Mouse (Mus musculus) forebrain, embryonic 11.5 days (tissue): Measurements from ENCODE around the gene B3gnt7. TPM values are rescaled to one million over a fixed set of nuclear protein-coding genes. Genes with fewer than 3 reads are reported as not detected.
A peak's percentile ranks its signal among the peaks of the same experiment; 100 is the strongest.

Source experiments
- ATAC-seq: fragments of 200-750 bp; cut with Nextera tagmentation; replicated peaks from 2 replicates; pipeline ENCODE4 v1.8.0; 2017; ENCODE audit warnings: moderate TSS enrichment; ENCODE audit not compliant: low FRiP score
- DNase-seq: peaks from one replicate; pipeline ENCODE4 v3.0.0-alpha.2; 2017; ENCODE audit warnings: low spot score
- H3K27ac ChIP-seq: fragments of 300-500 bp; sonication (generic); 2 replicates; pipeline ENCODE4 v1.5.1; 2014; ENCODE audit warnings: low read depth, low read length
- H3K27me3 ChIP-seq: fragments of 300-500 bp; sonication (generic); 2 replicates; pipeline ENCODE4 v1.6.1; 2014; ENCODE audit warnings: mild to moderate bottlenecking, low read length, mixed read lengths; ENCODE audit not compliant: control insufficient read depth, insufficient read depth
- H3K36me3 ChIP-seq: fragments of 300-500 bp; sonication (generic); 2 replicates; pipeline ENCODE4 v1.6.1; 2014; ENCODE audit warnings: mild to moderate bottlenecking, low read length, moderate library complexity, mixed read lengths; ENCODE audit not compliant: control insufficient read depth, insufficient read depth
- H3K4me1 ChIP-seq: fragments of 300-500 bp; sonication (generic); replicated peaks from 2 replicates; pipeline ENCODE4 v1.6.1; 2014; ENCODE audit warnings: low read length, mixed read lengths; ENCODE audit not compliant: control insufficient read depth, insufficient read depth
- H3K4me2 ChIP-seq: fragments of 300-500 bp; sonication (generic); 2 replicates; pipeline ENCODE4 v1.6.1; 2014; ENCODE audit warnings: low read depth, mild to moderate bottlenecking, low read length, moderate library complexity, mixed read lengths; ENCODE audit not compliant: severe bottlenecking
- H3K4me3 ChIP-seq: fragments of 300-500 bp; sonication (generic); 2 replicates; pipeline ENCODE4 v1.5.1; 2014; ENCODE audit warnings: low read depth, low read length
- H3K9ac ChIP-seq: fragments of 300-500 bp; sonication (generic); 2 replicates; pipeline ENCODE4 v1.6.1; 2014; ENCODE audit warnings: low read length
- H3K9me3 ChIP-seq: fragments of 300-500 bp; sonication (generic); 2 replicates; pipeline ENCODE4 v1.6.1; 2016; ENCODE audit warnings: low read length, mixed read lengths; ENCODE audit not compliant: control insufficient read depth
- WGBS: fragments of 180-500 bp; shearing (Covaris S2); extraction: QIAGEN DNeasy Blood & Tissue Kit; methylation state at CpG from one replicate; pipeline ENCODE4 v1.1.7; 2014; 5-methylcytosine and 5-hydroxymethylcytosine counted together
- polyA plus RNA-seq: library from polyadenylated mRNA; unstranded; fragments of >200 nt; fragmentation: Nextera tagmentation; extraction: Ambion mirVana; gene quantifications from 2 replicates; pipeline ENCODE4 v1.2.1, GENCODE M21; 2014

Gene B3gnt7
- polyA plus RNA-seq, 1 experiment from 2014 or later, result 3.9 TPM

DNA sequence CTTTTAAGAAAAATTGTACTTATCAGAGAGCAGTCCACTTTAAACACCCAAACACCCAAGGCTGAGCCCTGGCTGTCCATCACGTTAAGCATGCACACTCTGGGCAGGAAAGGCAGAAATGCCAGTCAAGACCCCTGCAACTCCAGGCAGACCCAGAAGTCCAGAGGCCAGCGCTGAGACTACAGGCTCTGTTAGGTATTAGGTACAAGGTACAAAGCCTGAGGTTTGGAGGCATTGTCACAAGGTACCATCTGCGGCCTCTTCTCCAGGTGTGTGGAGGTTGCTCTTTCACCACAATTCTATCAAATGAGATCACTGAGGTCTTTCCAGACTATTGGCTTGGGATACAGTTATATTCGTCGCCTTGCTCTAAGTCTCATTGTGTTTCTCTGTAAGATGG is 8.8 kb upstream of the B3gnt7 start:
- Histone ChIP-seq H3K4me2 (no peak overlapping the region), H3K9me3 (no peaks in the 10 kb centered on the region), H3K4me1 (peaks cover 8% of the 10 kb centered on the region; the same call in 1 of the 2 replicates), H3K27me3 (no peaks in the 10 kb centered on the region), H3K4me3 (no peak overlapping the region), H3K27ac (no peak overlapping the region), H3K9ac (no peak overlapping the region), H3K36me3 (no peaks in the 10 kb centered on the region)
- DNase-seq (no peak), ATAC-seq (no peak)
- WGBS, result 86% methylated on average over 5 of the region's 5 CpGs

DNA sequence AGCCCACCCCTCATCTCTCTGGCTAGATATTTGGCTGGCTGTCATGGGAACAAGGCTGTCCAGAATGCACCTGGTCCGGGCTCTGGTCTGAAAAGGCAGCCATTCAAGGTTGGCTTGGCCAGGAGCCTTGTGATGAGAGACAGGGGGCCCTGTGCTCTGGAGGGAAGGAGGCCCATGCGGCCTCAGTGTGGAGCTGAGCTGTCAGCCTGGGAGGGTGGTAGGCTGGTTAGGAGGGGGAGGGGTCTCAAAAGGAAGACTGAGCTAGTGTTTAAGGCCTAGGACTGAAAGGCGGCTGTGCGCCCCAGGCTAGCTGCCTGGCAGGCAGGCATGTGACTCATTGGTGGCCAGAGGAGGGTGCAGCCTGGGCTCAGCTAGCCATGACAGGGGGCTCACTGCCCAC is 8.2 kb upstream of the B3gnt7 start:
- no peaks in the 10 kb centered on the region for H3K9me3 ChIP-seq
- no peak overlapping the region for H3K4me3 ChIP-seq
- 9% methylated on average over 4 of the region's 4 CpGs for WGBS
- no peak overlapping the region for H3K4me2 ChIP-seq
- DNase-seq, result no peak
- no peak overlapping the region for H3K9ac ChIP-seq
- H3K27me3 ChIP-seq, result no peaks in the 10 kb centered on the region
- H3K4me1 ChIP-seq, result peaks cover 8% of the 10 kb centered on the region; the same call in 1 of the 2 replicates
- peak; percentile 80 for ATAC-seq
- no peaks in the 10 kb centered on the region for H3K36me3 ChIP-seq
- no peak overlapping the region for H3K27ac ChIP-seq

DNA sequence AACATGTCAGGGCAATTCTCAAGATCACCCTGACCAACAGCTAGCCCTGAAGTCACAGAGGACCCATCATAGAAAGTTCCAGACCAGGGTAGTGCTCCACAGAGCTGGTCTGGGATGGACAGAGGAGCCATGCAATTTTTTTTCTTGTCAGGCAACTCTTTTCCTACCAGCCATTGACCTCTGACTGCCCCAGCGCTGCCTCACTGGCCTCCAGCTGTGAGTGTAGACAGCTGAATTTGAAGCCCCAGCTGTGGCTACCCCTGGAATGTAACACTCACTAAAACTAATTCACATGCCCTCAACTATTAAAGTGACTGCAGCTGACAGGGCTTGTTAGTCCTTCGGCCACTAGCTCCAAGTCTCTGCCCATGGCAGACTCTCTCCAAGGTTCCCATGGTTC is 2.5 kb upstream of the B3gnt7 start:
- 31% methylated on average over 2 of the region's 2 CpGs for WGBS
- DNase-seq, result no peak
- no peak for ATAC-seq
- Histone ChIP-seq H3K4me2 (no peak overlapping the region), H3K4me3 (no peak overlapping the region), H3K4me1 (peaks cover 9% of the 10 kb centered on the region; the same call in 1 of the 2 replicates), H3K27ac (no peak overlapping the region), H3K27me3 (peaks cover 25% of the 10 kb centered on the region), H3K9me3 (no peaks in the 10 kb centered on the region), H3K36me3 (no peaks in the 10 kb centered on the region), H3K9ac (no peak overlapping the region)

DNA sequence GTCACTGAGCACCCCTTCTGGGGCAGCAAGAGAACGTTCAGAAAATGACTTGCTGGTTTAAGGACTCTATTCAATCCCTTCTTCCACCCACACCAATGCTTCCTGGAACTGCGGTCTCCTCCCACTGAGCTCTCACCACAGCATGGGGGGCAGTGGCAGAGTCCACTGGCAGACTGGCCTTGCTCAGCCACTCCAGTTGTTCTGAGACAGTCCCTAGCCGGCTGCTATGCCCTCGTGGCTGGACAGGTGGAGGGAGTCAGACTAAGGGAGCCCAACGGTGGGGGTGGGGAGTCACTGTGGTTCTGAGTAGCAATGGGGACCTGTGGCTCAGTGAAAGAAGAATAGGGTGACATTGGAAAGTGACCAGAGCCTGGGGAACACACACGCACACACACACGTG is 1.9 kb upstream of the B3gnt7 start:
- 57% methylated on average over 7 of the region's 7 CpGs for WGBS
- no peak for DNase-seq
- Histone ChIP-seq H3K27me3 (peaks cover 25% of the 10 kb centered on the region), H3K27ac (no peak overlapping the region), H3K4me3 (no peak overlapping the region), H3K36me3 (no peaks in the 10 kb centered on the region), H3K4me1 (peaks cover 8% of the 10 kb centered on the region; the same call in 1 of the 2 replicates), H3K9ac (no peak overlapping the region), H3K9me3 (no peaks in the 10 kb centered on the region), H3K4me2 (no peak overlapping the region)
- no peak for ATAC-seq

DNA sequence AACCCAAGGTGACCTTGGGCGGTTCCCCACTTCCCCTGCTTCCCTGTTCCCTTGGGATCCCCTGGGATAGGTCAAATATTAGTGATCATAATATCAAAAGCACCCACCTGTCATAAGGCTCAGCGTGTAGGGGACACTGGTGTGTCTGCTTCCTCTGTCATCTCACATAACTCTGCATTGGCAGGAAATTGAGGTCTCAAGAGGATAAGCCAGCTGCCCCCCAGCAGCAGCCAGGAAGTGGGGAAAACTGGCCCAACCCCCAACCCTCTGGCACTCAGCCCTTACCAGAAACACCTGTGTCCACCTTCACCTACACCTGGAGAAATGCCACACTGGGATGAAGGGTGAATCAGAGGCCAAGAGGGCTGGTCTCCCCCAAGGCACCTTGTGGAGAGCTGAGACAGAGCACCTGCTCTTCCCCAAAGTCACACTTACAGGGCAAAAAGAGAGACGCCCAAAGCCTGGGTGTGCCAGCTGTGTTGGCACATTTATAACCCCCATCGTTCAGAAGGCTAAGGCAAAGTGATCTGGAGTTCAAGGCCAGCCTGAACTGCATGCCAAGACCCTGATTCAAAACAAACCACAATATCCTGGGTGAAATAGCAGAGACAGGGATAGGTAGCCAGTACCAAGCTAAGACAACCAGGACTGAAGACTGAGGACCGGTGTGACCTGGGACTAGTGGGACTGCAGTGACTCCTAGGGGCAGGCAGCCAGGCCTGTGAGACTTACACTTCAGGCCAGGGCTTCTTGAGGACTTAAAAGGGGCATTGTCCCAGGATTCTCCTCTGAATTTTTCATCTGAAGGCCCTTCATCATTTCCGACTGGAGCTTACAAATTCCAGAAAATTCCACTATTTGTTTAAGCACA is 1.2 kb upstream of the B3gnt7 start:
- H3K27me3 ChIP-seq, result peaks cover 25% of the 10 kb centered on the region
- H3K9ac ChIP-seq, result no peak overlapping the region
- no peaks in the 10 kb centered on the region for H3K9me3 ChIP-seq
- 51% methylated on average over 6 of the region's 6 CpGs for WGBS
- no peak overlapping the region for H3K27ac ChIP-seq
- no peaks in the 10 kb centered on the region for H3K36me3 ChIP-seq
- peaks cover 8% of the 10 kb centered on the region; the same call in 1 of the 2 replicates for H3K4me1 ChIP-seq
- no peak for ATAC-seq
- DNase-seq, result no peak
- H3K4me3 ChIP-seq, result no peak overlapping the region
- H3K4me2 ChIP-seq, result no peak overlapping the region

DNA sequence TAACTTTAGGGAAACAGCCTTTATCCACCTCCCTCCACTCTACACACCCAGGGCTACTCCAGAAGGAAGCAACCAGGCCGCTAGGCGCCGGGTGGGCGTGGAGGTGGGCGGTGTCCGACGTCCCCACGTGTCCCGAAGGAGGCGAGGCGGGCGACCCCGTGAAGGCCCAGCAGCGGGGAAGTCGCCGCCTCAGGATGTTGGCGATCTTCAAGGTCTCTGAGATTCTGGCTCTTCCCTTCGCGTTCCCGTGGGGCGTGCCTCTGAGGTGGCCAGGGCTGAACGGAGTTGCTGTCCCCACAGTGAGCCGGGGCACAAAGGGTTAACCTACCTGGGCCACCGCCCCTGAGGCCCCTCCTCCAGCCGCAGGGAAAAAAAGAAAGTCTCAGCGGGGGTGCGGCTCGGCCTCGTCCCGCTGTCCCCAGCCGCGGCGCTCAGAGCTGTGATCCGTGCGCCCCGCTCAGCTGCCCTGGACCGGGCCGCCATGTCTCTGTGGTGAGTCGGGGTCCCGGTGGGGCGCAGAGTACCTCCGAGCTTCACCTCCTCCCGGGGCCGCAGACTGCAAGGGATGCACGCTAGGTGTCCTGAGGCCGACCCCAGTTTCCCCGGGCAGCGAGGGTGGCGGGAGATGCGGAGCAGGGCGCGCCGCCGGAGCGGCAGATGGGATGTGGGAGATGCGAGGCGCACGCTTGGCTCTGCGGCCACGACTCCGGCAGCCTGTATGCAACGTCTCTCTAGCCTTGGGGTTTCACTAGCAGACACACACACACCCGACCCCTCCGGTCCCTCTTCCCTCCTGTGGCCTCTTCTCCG is 636 bp downstream of the B3gnt7 start:
- peak; percentile 86 for DNase-seq
- peak overlapping the region; percentile 55 for H3K4me3 ChIP-seq
- H3K9ac ChIP-seq, result peak overlapping the region; percentile 56
- H3K9me3 ChIP-seq, result no peaks in the 10 kb centered on the region
- H3K4me1 ChIP-seq, result peaks cover 8% of the 10 kb centered on the region; the same call in 1 of the 2 replicates
- no peaks in the 10 kb centered on the region for H3K36me3 ChIP-seq
- H3K27ac ChIP-seq, result no peak overlapping the region
- H3K27me3 ChIP-seq, result peaks cover 25% of the 10 kb centered on the region
- WGBS, result under 1% methylated on average over 63 of the region's 65 CpGs
- peak overlapping the region; percentile 86 for H3K4me2 ChIP-seq
- peak; percentile 84 for ATAC-seq

DNA sequence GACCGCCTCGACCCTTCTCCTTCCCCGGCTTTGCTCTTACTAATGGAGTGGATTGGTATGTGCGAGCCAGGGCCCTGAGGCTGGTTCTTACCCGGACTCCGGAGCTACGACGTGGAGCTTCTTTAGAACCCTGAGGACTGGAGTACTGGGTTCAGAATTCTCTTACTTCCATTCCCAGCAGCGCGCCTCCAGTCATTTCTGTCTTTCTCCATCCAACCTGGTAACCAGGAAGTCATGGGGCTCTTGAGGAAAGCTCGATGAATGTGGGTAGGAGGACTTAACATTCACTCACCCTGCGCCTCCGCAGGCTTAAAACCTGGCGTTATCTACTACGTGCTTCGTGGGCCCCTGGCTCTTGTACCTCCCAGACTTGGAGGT is 1.2 kb downstream of the B3gnt7 start:
- H3K9me3 ChIP-seq, result no peaks in the 10 kb centered on the region
- H3K27me3 ChIP-seq, result peaks cover 25% of the 10 kb centered on the region
- H3K9ac ChIP-seq, result peak overlapping the region; percentile 56
- no peak for DNase-seq
- H3K4me1 ChIP-seq, result peaks cover 8% of the 10 kb centered on the region; the same call in 1 of the 2 replicates
- H3K36me3 ChIP-seq, result no peaks in the 10 kb centered on the region
- ATAC-seq, result no peak
- WGBS, result 3% methylated on average over 16 of the region's 16 CpGs
- no peak overlapping the region for H3K27ac ChIP-seq
- H3K4me2 ChIP-seq, result peak overlapping the region; percentile 86
- peak overlapping the region; percentile 55 for H3K4me3 ChIP-seq

DNA sequence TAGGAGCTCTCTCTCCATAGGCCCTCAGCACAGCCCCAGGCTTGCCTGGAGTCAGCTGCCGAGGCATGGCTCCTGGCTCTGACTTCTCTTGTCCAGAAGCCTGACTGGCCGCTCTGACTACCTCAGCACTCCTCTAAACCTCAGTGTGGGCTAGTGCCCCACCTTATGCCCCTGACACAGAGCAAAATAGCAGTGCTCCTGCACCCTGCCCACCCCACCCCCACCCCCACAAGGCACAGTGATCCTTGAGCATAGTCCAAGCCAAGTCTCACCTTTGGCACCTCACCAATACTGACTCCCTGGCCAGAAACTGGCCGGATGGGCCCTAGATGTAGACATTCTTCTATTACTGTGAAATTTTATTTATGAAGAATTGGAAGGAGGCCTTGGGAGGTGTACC is 4.1 kb downstream of the B3gnt7 start:
- no peak overlapping the region for H3K4me3 ChIP-seq

More for the DNA sequence above, 4.1 kb downstream of the B3gnt7 start:
- DNase-seq, result no peak
- Histone ChIP-seq H3K36me3 (no peaks in the 10 kb centered on the region), H3K4me1 (peaks cover 16% of the 10 kb centered on the region; the same call in 1 of the 2 replicates), H3K9me3 (no peaks in the 10 kb centered on the region), H3K27ac (no peak overlapping the region), H3K9ac (no peak overlapping the region), H3K4me2 (no peak overlapping the region), H3K27me3 (peaks cover 25% of the 10 kb centered on the region)
- no peak for ATAC-seq
- 87% methylated on average over 3 of the region's 3 CpGs for WGBS
